ENCODE assay signal across 8 mouse cellular contexts in genomic region chr7:98685895-98686294, GRCm38 (mm10). TPM values are rescaled to one million over a fixed set of nuclear protein-coding genes. Genes with fewer than 3 reads are reported as not detected.
A peak's percentile ranks its signal among the peaks of the same experiment; 100 is the strongest.
DNase-seq lines count a peak whose midpoint lies in the region; ATAC-seq and TF ChIP-seq lines count a peak whose summit lies in the region.

No protein-coding gene starts in this region.

- H3K36me3 ChIP-seq in embryonic facial prominence, embryonic 10.5 days (replicated peaks): no peaks in the 10 kb centered on the region
- H3K36me3 ChIP-seq in heart, postnatal 0 days (replicated peaks; ENCODE audit: control insufficient read depth, insufficient read depth, low read length): no peaks in the 10 kb centered on the region
- no peaks in the 10 kb centered on the region for H3K36me3 ChIP-seq in limb, embryonic 11.5 days (ENCODE audit: control insufficient read depth, insufficient read depth, low read length)

- H3K9ac ChIP-seq in heart, postnatal 0 days (replicated peaks; ENCODE audit: low read depth, low read length): no peak overlapping the region
- H3K9ac ChIP-seq in limb, embryonic 11.5 days (ENCODE audit: low read length): peak overlapping the region; percentile 47

- H3K4me2 ChIP-seq in heart, postnatal 0 days (ENCODE audit: low read depth, low read length): no peak overlapping the region
- H3K4me2 ChIP-seq in limb, embryonic 11.5 days (ENCODE audit: low read depth, severe bottlenecking): peak overlapping the region; percentile 10; the same call in 1 of the 2 replicates

- H3K27me3 ChIP-seq in embryonic facial prominence, embryonic 10.5 days (replicated peaks; ENCODE audit: low read depth, poor library complexity, severe bottlenecking): peaks cover 5% of the 10 kb centered on the region
- H3K27me3 ChIP-seq in heart, postnatal 0 days (ENCODE audit: control insufficient read depth, insufficient read depth, low read length): no peaks in the 10 kb centered on the region
- H3K27me3 ChIP-seq in limb, embryonic 11.5 days (ENCODE audit: control insufficient read depth, insufficient read depth, low read length): no peaks in the 10 kb centered on the region

- H3K9me3 ChIP-seq in embryonic facial prominence, embryonic 10.5 days: no peaks in the 10 kb centered on the region
- no peaks in the 10 kb centered on the region for H3K9me3 ChIP-seq in heart, postnatal 0 days (replicated peaks; ENCODE audit: control insufficient read depth, low read length)
- H3K9me3 ChIP-seq in limb, embryonic 11.5 days (ENCODE audit: control insufficient read depth, low read length): no peaks in the 10 kb centered on the region

- ATAC-seq in heart, postnatal 0 days (ENCODE audit: insufficient read depth, low read depth): peak; percentile 86
- peak; percentile 87 for ATAC-seq in limb, embryonic 11.5 days (ENCODE audit: insufficient number of reproducible peaks, low FRiP score, low TSS enrichment, low read depth)

- 34% methylated on average over 13 of the region's 13 CpGs for WGBS in embryonic facial prominence, embryonic 10.5 days
- WGBS in heart, postnatal 0 days: 43% methylated on average over 13 of the region's 13 CpGs
- WGBS in limb, embryonic 11.5 days: 10% methylated on average over 13 of the region's 13 CpGs

- intact Hi-C loops in left cerebral cortex, postnatal 4 days (cut with DNase I): no loop called here

- peak; percentile 29 for DNase-seq in left cerebral cortex, postnatal 4 days
- DNase-seq in left cerebral cortex, adult 9 months (ENCODE audit: low spot score in 2 of 2): no peak
- peak; percentile 67 for DNase-seq in embryonic facial prominence, embryonic 10.5 days (ENCODE audit: low spot score)
- DNase-seq in heart, postnatal 0 days (ENCODE audit: low spot score): peak; percentile 48
- peak; percentile 80 for DNase-seq in limb, embryonic 11.5 days (ENCODE audit: low spot score)
- no peak for DNase-seq in spleen, postnatal 4 days (ENCODE audit: low spot score in 2 of 2)
- no peak for DNase-seq in yolk sac, embryonic 10.5 days (ENCODE audit: low spot score)
- DNase-seq in ovary, postnatal 36 days (ENCODE audit: low spot score): no peak

- H3K4me3 ChIP-seq in embryonic facial prominence, embryonic 10.5 days: peak overlapping the region; percentile 28; the same call in 1 of the 2 replicates
- no peak overlapping the region for H3K4me3 ChIP-seq in heart, postnatal 0 days (ENCODE audit: low read depth, low read length)
- H3K4me3 ChIP-seq in limb, embryonic 11.5 days (ENCODE audit: low read depth, low read length): peak overlapping the region; percentile 5; the same call in 1 of the 2 replicates

- H3K27ac ChIP-seq in embryonic facial prominence, embryonic 10.5 days (replicated peaks): peak overlapping the region; percentile 51
- no peak overlapping the region for H3K27ac ChIP-seq in heart, postnatal 0 days (ENCODE audit: low read depth)
- H3K27ac ChIP-seq in limb, embryonic 11.5 days (replicated peaks; ENCODE audit: low read depth, low read length): 0 out of 2 replicates have a peak overlapping the region, but pooled peaks have one; percentile 6

- no peak for TF ChIP-seq EP300 in heart, postnatal 0 days (IDR thresholded peaks at IDR 0.05; ENCODE audit: low read depth)

- TF ChIP-seq CTCF in heart, postnatal 0 days (IDR thresholded peaks at IDR 0.05; ENCODE audit: low read depth): peak; percentile 55

- peaks cover 16% of the 10 kb centered on the region for H3K4me1 ChIP-seq in embryonic facial prominence, embryonic 10.5 days
- H3K4me1 ChIP-seq in heart, postnatal 0 days (ENCODE audit: control insufficient read depth, insufficient read depth): peaks cover 6% of the 10 kb centered on the region; the same call in 1 of the 2 replicates
- peaks cover 3% of the 10 kb centered on the region for H3K4me1 ChIP-seq in limb, embryonic 11.5 days (ENCODE audit: control insufficient read depth, insufficient read depth, low read length)

RNA-seq across cellular contexts. Expression of gene Thap12, which starts 17.0 kb away (rescaled TPM):
- total RNA-seq in left cerebral cortex, postnatal 4 days (2021): 10 to 100 TPM; 65.0 to 72.7 TPM
- polyA plus RNA-seq in embryonic facial prominence, embryonic 10.5 days (2016; fragmentation: Nextera tagmentation; extraction: Ambion mirVana): 56.8 and 57.5 TPM in 2 replicates
- 48.6 and 50.6 TPM in 2 replicates for total RNA-seq in heart, postnatal 0 days (2014; rRNA removed; ENCODE audit: low replicate concordance)
- polyA plus RNA-seq in heart, postnatal 0 days (2015; fragmentation: Nextera tagmentation; extraction: Ambion mirVana): 31.5 and 37.8 TPM in 2 replicates
- polyA plus RNA-seq in limb, embryonic 11.5 days (2014; fragmentation: Nextera tagmentation; extraction: Ambion mirVana): 78.3 and 87.2 TPM in 2 replicates

RNA-seq across cellular contexts. Expression of gene Emsy, which starts 29.3 kb away (rescaled TPM):
- total RNA-seq in left cerebral cortex, postnatal 4 days (2021): 10 to 100 TPM; 59.8 to 63.0 TPM
- 46.3 and 47.6 TPM in 2 replicates for polyA plus RNA-seq in embryonic facial prominence, embryonic 10.5 days (2016; fragmentation: Nextera tagmentation; extraction: Ambion mirVana)
- 20.1 and 33.2 TPM in 2 replicates for total RNA-seq in heart, postnatal 0 days (2014; rRNA removed; ENCODE audit: low replicate concordance)
- polyA plus RNA-seq in heart, postnatal 0 days (2015; fragmentation: Nextera tagmentation; extraction: Ambion mirVana): 8.8 and 9.1 TPM in 2 replicates
- polyA plus RNA-seq in limb, embryonic 11.5 days (2014; fragmentation: Nextera tagmentation; extraction: Ambion mirVana): 64.3 and 72.9 TPM in 2 replicates

Comparison
In these comparisons a context has a peak if more than half of its experiments do, and no peak if none do; other contexts are left out.
1. DNase-seq: peak in left cerebral cortex, postnatal 4 days (single experiment), embryonic facial prominence, embryonic 10.5 days (single experiment), heart, postnatal 0 days (single experiment) and limb, embryonic 11.5 days (single experiment); none in left cerebral cortex, adult 9 months (0 of 2), spleen, postnatal 4 days (0 of 2), yolk sac, embryonic 10.5 days (single experiment) and ovary, postnatal 36 days (single experiment).